Mouse (Mus musculus): ENCODE data around the gene Ubac2.

The Ubac2 gene

DNA sequence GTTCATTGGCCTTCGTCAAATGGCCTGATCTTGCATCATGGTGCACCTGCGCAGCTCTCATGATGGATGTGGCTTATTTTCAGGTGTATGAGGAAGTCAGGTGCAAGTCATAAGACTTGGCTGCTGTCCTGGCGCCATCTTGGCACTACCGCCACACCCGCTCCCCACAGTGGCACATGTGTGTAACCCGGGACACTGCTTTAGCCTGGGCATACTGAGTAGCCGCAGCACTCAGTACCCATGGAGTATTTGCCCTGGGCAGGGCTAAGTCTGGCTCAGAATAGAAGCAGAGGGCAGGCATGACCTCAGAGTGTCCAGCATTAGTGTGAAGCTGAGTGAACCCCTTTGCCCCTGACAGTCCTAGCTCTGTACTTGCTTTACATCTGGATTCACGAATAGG, 49.0 kb downstream of the Ubac2 start:
- no peak for DNase-seq

DNA sequence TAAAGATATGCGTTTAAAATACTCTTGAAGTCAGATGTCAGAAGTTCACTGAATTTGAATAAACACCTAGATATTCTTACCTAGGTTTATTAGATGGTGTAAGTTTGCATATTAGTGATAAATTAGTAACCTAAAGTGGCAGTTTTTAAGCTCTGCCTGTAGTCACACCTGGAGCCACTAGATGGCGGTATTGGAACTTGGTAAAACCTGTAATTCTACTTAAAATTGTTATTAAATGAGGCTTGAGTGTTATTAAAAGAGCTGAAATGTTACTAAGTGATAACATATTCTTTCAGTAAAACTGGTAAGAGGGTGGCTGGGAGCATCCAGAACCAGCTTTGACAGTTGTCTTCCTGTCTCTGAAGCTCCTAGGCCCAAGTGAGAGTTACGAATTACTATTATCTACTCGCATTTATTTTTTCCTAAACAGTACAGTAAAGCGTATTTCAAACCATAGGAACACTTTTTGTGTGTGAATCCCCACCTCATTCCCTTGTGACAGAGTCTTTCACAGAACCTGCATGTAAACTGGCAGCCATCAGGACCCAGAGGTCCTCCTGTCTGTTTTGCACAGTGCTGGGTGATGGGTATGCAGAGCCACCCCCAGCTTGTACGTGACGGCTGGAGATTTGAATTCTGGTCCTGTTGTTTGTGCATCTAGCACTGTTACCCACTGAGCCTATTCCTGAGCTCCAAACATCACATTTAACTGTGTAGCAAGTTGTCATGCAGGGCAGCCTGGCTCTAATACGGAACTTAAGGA, 50.1 kb downstream of the Ubac2 start:
- DNase-seq, result no peak

DNA sequence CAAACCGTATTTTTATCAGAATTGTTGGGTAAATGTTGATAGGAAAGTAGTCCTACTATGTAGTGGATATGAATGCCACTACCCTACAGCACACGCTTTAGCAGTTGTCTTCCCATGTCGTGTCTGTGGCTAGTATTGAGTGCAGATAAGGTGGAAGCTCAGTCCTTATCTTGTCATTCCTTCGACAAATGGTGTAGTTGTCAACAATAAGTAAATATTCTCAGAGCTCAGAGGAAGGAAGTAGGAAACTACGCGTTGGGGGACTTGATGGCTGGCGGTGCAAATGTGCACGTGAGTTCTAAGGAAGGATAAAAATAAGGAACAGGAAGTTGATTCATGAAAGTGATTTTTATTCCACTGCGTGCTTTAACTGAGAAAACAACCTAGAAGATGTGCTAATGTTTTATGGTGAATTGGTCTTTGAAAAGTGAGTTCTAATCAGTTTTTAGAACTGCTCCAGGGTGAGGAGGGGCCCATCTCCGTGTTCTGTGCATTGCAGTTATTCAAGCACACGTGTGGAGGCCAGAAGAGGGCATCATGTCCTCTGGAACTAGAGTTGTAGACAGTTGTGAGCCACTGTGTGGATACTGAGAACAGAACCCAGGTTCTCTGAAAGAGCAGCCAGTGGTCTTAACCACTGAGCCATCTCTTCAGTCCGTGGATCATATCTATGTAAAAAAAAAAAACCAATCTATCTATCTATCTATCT, 51.0 kb downstream of the Ubac2 start:
- DNase-seq, result no peak

DNA sequence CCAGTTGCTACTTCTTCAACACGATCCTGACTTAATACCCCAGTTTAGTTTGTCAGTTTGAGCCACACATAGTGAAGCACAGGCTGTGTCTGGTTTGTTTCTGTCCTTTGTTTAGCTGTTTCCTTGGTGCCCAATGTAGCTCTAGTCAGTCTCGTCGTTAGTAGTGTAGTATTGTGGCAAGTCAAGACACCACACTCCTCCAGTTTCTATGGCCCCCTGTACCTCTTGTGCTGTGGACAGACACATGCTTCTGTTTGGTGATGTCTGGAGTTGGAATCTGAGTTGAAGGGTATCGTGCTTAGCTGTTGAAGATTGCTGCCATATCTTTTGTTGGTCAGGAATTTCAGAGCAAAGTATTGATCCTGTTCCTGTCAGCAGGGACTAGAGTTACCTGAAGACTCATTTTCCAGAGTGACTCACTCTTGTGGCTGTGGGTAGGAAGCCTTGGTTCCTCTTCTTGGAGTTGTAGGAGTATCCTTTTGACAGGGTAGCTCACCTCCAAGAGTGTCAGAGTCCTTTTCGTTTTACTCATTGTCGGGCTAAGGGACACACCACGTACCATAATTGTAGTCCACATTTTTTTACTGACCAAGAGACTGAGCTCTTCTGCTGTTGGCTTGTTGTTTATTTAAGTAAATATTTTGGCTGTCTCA, 52.4 kb downstream of the Ubac2 start:
- DNase-seq, result no peak

DNA sequence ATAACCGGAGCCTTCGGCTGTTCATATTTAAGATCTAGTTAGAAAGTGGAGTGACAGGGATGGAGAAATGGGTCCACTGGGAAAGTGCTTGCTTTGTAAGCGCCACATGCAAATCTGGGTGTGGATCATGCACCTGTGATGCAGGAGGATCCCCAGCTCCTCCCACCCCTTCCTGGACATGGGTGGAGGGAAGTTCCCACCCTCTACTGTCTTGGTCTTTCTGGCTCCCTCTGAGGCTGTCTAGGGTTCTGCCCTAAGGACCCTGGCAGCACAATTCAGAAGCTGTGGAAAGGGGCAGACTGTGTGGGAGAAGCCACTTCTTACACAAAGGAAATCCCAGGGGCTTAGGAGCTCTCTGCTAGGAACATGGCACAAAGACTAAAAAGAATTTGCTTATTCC, 53.2 kb downstream of the Ubac2 start:
- no peak for DNase-seq

DNA sequence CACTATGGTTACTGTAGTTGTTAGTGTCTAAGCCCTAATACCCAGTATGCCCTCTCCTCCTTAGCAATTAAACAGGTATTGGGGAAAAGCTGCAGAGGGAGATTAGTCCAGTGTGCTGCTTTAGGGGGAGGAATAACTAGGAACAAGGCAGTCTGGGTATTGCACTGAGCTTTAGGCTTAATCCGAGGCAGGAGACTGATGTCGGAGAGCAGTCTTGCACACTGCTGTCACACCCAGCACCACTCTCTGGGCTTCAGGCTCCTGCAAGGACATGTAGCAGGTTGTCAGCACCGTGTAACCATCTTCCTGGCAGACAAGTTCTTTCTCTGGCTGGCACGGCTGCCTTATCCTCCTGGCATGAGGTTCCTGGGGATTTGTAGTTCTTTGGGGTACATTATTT, 53.8 kb downstream of the Ubac2 start:
- DNase-seq, result no peak

DNA sequence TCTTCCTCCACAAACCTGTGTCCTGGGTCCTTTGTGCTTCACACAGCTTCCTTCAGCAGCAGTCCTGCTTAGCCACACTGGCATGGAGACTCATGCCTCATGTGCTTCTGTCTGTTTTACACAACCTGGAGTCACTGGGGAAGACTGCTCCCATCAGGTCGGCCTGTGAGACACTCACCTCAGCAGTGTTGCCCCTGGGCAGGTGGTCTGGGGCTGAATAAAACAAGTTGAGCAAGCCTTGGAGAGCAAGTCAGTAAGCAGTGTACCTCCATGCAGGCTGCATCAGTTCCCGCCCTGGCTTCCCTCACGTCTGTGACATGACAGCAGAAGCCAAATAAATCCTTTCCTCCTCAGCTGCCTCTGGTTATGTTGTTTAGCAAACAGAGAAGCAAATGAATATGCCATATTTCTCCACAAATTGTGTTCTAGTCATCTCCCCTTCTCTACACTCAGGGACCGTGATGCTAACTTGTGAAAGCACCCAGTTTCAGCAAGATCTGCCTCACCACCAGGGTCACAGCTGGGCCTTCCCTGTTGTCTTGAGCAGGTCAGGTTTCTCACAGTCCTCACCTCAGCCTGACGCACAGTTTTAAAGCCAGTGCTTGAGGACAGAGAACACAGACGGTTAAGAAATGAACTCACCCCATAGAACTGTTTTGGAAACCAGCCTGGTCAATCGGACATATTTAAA, 55.6 kb downstream of the Ubac2 start:
- no peak for DNase-seq

DNA sequence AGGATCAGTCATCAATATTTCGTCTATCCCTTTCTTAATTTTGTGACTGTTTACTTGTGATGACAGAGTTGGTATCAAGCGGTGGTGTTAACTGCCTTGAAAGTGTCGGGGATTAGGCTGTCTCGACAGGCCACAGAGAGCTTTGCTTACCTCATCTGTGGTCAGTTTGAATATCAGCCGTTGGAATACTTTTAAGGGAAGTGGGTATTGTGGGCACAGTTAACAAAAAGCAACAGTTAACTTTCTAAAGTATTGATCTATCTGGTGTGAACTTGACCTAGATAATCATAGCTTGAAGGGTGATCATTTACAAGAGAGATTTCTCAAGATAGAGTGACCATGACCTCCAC, 56.2 kb downstream of the Ubac2 start:
- no peak for DNase-seq

DNA sequence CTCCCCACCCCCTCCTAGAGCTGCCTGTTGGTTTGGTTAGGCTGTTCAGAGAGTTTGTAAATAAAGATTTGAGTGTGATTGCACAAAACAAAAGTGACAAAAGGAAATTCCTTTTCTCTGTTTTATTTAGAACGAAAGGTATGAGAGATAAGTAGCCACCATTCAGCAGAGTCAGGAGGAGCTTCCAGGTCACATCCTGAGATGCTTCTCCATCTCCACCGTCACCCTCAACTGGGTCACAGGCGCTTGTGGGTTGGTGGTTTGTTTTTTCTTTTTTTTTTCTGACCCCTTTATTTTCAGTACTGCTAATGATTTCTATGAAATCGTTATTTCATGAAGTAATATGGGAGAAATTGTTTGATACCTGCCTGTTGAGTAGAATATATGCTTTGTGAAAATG, 57.9 kb downstream of the Ubac2 start:
- no peak for DNase-seq

DNA sequence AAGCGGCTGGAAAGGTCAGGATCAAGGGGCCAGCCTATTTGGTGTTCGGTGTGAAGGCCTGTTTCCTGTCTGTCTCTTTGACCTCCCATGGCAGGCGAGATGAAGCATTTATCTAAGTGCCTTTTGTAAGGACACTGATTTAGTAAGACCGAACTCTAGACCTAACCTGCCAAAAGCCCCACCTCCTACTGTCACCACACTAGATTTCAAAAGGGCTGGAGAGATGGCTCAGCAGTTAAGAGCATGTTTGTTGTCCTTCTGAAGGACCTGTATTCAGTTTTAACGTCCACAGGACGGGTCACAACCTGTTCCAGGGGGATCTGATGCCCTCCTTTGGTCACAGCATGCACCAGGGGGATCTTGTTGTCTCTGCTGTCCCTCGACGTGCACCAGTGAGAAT, 58.4 kb downstream of the Ubac2 start:
- no peak for DNase-seq

DNA sequence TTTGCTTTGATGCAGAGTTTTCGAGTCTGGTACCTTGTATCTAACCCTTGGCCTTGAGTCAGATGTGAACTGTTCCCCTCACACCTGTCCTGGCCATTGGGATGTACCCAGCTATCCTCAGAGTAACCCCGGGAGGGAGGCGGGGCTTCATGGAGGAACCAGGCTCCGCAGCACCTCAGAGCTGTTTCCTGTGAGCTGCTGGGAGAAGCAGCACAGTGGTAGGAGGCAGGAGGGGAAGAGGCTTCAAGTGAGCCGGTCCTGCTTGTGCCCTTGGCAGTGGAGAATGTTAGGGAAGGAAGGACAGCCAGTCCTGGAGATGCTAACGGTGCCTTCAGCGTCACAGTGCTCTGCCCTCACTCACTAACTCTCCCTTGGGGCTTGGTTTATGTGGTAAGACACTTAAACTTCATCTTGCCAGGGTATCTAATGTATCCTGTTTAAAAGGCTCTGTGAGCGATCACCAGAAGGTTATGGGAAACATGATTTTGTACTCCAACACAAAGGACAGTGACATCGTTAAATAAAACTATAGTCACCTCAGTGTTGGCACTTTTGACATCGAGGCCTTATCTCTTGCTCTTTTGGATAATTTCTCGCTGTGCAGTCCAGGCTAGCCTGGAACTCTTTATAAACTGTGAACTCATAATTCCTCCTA, 59.3 kb downstream of the Ubac2 start:
- DNase-seq, result no peak

DNA sequence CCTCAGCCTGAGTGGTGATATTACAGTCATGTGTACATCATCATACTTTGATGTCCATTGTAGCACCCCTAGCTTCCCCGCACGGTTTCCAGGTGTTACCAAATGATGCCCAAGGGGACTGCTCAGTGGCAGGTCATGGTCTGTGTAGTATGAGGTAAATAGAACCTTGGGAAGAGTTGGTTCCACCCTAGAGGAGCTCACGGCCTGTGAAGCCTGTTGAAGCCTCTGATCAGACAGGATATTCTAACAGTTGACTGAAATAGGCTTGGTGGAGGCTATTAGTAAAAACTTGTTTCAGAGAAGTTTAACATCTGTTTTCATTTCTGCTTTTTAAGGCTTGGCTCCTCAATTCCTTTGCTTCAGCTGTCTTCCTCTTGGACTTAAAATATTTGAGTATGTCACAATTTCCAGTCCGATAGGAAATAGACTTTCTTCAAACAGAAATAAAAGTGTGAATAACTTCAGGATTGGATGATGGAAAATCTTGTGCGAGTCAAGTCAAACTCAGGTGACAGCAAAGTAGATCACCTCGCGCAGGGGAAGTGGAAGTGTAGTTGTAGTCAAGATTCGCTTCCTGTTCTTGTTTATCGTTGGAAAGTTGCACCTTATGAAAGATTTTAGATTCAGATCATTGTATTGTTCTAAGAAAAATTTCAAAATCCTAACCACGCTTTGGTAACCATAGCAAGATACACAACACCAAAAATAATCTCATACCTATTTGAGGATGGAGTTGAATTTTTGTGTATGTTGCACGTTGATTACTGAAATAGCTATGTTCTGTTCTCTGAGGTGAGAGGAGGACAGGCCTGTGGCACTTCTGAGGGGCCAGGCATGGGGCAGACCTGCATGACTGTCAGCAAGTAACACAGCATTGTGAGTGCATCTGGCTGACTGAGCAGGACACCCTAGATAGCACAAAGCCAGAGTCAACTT, 60.1 kb downstream of the Ubac2 start:
- DNase-seq, result no peak

DNA sequence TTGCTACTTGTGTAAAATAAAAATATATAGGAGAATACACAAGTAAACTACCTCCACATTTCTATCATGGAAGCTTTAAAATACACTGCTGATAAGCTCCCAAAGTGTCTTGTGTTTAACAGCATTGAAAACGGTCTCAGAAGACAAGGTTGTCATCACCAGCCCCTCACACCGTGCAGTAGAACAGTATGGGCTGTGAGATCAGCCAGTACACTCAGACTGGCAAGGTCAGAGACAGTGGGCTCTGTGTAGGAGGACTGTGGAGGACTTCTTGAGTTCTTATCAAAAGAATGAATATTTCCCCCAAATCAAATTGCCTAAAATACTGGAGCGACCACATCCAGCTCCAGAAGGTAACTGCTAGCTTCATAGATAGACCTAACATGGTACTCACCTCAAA, 61.2 kb downstream of the Ubac2 start:
- DNase-seq, result no peak

DNA sequence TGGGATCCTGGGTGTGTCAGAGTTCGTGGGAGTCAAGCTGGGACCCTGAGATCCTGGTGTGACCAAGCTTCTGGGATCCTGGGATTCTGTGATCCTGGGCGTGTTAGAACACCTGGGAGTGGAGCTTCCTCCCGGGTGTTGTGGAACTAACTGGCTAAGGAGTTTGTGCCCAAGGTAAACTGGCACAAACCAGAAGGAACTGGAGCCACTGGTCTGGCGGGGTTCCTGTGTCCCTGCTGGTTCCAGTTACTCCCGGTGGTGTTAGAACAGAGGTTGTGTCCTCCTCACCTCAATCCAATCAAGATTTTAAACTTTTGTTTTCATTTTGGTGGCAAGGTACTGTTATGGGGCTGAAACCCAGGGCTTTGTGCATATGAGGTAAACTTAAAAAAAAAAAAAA, 67.7 kb downstream of the Ubac2 start:
- no peak for DNase-seq

DNA sequence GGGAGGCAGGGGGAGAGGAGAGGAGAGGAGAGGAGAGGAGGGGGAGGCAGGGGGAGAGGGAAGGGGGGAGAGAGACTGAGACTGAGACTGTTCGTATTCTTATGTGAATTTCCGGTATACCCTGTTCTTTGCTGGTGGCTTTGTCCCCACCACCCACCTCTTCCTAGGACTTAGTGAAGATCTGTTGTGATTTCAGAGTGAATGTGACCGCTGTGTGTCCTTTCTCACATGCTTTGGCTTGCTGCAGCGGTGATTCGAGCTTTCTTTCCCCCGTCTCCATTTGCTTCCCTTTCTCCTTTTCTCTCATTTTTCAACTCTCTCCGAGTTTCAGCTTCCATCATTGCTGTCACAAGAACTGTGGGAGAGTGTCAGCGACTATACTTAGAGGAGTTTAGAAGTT, 68.3 kb downstream of the Ubac2 start:
- no peak for DNase-seq

DNA sequence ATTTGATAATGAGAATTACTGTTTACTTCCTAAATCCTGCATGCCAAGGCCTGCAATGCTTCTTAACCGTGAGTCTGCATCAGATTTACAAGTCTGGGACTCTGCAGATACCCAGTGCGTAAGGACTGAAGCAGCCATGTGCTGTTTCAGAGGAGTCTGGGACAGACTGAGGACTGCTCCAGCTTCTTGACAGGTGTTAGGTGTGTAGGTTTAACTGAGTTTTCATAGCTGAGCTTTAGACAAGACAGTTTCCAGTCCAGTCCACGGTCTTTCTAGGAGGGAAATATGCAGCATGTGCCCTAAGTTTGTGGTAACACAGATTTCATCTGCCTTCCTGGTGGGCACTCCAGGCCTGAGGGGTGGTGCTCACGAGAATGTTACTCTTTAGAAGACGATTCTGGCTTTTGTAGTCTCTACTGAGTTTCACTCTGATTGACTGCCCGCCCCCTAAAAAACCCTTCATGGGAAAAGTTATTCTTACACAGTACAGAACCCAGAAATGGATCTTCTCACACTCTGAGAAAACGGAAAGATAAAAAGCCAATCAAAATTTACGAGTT, 68.9 kb downstream of the Ubac2 start:
- DNase-seq, result no peak

DNA sequence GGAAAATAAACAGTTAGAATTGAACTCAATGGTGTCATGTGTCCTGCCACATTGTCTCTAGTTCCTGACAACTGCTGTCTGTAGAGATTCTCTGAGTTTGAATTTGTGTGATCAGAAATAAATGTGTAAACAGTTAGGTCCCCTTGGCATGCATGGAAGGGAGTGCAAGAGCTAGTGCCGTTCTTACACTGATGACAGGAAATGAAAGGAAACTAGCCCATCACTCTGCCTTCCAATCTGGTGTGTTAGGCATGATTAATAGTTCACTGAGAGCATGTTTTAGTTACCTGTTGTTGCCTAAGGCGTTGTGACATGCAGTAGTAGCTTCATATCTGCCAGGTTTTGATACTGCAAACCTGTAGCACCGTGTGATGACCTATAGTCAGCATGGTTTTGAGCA, 69.5 kb downstream of the Ubac2 start:
- DNase-seq, result no peak

DNA sequence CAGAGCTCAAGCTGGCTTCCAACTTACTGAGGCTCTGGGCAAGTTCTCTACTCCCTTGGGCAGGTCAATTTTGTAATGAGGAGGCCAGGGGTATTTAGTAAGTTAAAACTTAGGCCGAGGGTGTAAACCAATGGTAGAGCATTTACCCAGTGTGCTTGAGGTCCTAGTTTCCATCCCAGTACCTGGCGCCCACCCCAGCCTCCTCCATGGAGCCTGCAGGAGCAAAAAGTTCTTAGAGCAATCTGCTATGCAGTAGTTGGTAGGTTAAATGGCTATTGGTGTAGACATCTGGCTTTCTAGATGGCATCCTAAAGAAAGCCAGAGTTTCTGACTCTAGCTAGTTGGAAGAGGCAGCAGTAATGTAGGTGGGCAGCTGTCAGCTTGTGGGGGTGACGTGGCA, 71.0 kb downstream of the Ubac2 start:
- DNase-seq, result no peak

DNA sequence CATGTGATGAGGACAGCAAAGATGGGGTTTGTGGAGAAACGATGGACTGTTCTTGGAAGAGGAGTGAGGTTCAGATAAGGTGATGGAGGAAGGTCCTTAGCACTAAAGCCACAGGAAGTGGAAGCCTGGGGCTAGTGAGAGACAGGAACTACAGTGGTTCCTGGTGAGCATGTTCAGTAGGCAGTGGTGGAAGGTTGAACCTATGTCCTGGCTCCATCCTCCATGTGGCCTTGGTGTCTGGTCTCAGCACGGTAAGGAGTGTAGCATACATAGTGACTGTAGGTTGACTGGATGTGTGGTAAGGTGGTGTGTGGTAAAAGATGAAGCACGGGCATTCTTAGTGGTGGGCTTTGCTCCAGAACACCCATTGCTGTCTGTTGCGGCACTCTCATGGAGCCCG, 71.5 kb downstream of the Ubac2 start:
- no peak for DNase-seq

DNA sequence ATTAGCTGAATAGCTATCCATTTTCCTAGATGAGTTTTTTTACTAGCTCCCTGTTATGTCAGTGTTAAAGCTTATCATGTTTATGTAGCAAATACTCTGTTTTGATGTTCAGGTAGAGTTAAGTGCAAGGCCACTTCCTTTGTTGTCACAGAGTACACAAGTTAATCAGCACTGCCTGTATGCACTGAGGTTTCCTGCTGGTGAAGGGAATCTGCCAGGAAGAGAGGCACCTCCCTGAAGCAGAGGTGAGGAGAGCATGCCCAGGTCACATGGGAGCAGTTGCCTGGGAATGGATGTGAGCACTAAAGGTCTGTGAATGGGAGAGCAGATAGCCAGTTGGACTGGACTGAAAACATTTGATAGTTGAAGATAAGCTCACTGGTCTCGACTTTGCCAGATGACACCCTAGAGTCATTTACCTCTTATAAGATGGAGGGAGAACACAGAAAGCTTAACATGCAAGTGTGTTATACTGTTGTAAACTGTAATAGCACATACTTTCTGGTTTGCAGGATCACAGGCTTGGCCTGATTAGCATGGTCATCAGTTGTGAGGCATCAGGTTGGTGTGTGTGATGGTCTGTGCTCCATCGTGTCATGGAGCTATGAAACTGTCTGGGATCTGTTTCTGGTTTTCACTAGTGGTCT, 73.1 kb downstream of the Ubac2 start:
- DNase-seq, result no peak

DNA sequence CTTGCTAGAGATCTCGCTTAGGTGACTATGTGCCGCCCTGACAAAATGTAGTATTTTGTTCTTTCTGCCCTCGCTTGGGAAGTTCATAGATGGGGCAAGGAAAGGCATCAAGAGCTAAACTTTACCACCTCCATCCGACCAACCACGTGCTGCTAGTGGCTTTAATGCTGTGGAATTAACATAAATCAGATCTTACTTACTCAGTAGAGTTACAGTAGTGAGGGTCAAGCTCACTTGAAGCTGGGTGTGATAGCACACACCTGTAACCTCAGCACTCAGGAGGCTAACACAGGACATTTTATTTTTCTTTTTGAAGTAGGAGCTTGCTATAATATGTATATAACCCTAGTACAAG, 73.6 kb downstream of the Ubac2 start:
- no peak for DNase-seq

Data from cerebellum, adult 9-11 months (tissue).